Mouse (Mus musculus): Measurements from ENCODE around the gene Ranbp1.

DNA sequence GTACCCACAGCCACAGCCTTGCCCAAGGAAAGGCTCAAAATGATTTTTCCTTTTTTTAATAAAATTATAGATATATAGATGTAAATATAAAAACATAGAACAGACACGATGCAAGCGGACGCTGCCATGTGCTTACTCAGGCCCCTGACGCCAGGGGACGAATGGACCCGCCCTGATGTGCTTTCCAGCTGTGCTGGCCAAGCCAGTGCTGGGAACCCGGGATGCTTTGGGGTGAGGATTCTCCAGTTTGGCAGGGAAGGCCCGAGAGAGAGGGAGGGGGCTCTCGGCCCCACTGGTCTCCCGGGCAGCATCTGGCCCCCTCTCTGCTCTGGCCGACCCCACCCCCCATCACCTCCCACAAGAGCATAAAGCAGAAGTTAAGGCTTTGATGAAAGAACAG lies 26.3 kb downstream of the Ranbp1 start:
- TF ChIP-seq CTCF (IDR thresholded peaks at IDR 0.05; ENCODE audit: low read depth), result no peak
- TF ChIP-seq EP300 (optimal IDR thresholded peaks at IDR 0.05), result no peak

Data from stomach, postnatal 0 days (tissue).